Mouse (Mus musculus) megakaryocyte, embryonic 14.5 days (primary cell): ENCODE data around the gene Dnajb6.

Experiments
- FLI1 ChIP-seq: IDR thresholded peaks from 2 replicates; pipeline ENCODE4 v1.6.1; 2012; ENCODE audit warnings: low read length, inconsistent platforms, mixed read lengths
- GATA1 ChIP-seq: IDR thresholded peaks from 3 replicates; pipeline ENCODE4 v1.6.1; 2012; ENCODE audit warnings: mixed read lengths, low read length, inconsistent platforms, borderline replicate concordance

DNA sequence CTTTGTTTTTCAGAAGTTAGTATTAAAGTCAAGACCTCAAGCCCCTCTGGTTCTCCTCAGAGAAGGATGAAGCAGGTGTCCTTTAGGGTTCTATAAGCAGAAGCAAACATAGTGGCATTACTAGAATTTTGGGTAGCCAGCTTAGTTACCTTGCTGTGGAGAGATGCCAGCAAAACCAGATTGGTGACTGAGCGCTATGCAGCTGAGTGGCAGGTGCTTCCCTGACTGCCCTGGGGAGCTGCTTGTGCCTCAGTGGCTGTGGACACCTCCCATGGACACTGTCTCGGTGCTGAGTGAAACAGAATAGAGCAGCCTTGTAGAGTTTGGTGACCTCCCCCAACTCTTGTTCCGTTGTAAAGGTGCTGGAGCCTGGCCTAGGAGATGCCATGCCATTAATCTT, 46.8 kb downstream of the Dnajb6 start:
- TF ChIP-seq GATA1 (no peak), FLI1 (no peak)
